Mouse (Mus musculus): ENCODE results near the gene Gm9044.
"Not testable (repeated sequence)": the region's sequence is repeated elsewhere in the genome, so short reads cannot be mapped to it uniquely, and the experiment has no call there.

Gene Gm9044

GRCm38 (mm10) chr10:118332308-118332707 is at the start of gene Gm9044:
Gene Gm9044 (minus strand): TSS chr10:118332408.
- DNase-seq = not testable (repeated sequence)

DNA sequence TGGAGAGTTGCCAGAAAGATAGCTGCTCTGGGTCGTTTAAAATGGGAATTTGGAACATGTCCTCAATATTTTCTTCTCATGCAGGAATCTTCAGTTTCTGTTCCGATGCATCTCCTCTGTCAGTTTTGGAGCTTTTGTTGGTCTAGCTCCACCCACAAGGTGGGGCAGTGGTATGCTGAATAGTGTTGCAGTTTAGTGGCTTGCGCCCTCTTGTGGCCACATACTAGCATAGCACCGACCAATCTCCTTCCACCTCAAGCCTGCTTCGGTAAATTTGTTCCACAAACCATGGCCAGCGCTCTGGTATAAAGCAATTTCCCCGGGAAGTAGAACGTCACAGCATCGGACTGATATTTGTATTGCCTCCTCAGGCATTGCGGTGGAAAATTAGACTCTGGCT is 38.2 kb upstream of the Gm9044 start:
- DNase-seq = peak; percentile 81

DNA sequence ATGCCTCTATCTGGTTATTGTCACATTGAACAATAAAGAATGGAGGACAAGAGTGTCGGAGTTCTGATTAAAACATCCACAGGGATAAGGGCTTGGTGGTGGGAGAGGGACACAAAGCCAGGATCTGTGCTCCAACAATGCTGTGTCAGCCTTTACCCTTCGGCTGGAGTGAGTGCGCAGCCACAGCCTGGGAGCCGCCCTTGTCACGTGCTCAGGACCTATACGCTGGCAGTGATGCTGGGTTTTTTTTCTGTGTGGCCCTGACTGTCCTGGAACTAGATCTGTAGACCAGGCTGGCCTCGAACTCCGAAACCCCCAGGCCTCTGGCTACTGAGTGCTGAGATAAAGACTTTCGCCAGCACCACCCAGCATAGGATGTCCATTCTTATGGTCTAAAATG is 37.3 kb upstream of the Gm9044 start:
- no peak for DNase-seq

GRCm38 (mm10) chr10:118354005-118354404 is 21.8 kb upstream of the Gm9044 start, which contains the start of gene Gm9049:
Gene Gm9049 (minus strand): TSS chr10:118354105.
- DNase-seq = not testable (repeated sequence)

GRCm38 (mm10) chr10:118348579-118348978 is 16.4 kb upstream of the Gm9044 start, which contains the start of gene Gm9048:
Gene Gm9048 (minus strand): TSS chr10:118348679.
- DNase-seq = not testable (repeated sequence)

DNA sequence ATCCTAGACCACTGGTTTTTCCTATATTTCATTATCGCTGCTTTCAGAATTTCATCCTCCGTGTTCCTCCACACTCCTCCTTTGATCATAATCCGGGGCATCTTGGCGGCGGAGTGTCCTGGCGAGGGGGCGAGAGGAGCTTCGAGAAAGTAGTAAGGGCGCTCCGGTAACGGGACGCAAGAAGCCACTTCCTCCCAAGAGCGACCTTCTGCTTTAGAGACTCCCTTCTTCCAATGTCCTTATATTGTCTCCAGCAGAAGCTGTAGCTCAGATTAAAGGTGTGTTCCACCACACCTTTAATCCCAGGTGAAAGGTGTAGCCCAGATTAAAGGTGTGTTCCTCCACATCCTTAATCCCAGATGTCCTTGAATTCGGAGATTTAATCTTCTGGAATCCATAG is 10.9 kb upstream of the Gm9044 start, which contains the start of gene Gm9046:
Gm9046 (minus strand) TSS at position 101 of the 400 bp plus-strand sequence.
- not testable (repeated sequence) for DNase-seq

DNA sequence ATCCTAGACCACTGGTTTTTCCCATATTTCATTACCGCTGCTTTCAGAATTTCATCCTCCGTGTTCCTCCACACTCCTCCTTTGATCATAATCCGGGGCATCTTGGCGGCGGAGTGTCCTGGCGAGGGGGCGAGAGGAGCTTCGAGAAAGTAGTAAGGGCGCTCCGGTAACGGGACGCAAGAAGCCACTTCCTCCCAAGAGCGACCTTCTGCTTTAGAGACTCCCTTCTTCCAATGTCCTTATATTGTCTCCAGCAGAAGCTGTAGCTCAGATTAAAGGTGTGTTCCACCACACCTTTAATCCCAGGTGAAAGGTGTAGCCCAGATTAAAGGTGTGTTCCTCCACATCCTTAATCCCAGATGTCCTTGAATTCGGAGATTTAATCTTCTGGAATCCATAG is 5.5 kb upstream of the Gm9044 start, which contains the start of gene Gm9045:
Gm9045 (minus strand) TSS at position 101 of the 400 bp plus-strand sequence.
- DNase-seq = not testable (repeated sequence)

DNA sequence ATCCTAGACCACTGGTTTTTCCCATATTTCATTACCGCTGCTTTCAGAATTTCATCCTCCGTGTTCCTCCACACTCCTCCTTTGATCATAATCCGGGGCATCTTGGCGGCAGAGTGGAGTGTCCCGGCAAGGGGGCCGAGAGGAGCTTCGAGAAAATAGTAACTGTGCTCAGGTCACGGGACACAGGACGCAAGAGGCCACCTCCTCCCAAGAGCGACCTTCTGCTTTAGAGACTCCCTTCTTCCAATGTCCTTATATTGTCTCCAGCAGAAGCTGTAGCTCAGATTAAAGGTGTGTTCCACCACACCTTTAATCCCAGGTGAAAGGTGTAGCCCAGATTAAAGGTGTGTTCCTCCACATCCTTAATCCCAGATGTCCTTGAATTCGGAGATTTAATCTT is 5.3 kb downstream of the Gm9044 start, which contains the start of gene Gm9040:
Gm9040 (minus strand) TSS at position 101 of the 400 bp plus-strand sequence.
- not testable (repeated sequence) for DNase-seq

DNA sequence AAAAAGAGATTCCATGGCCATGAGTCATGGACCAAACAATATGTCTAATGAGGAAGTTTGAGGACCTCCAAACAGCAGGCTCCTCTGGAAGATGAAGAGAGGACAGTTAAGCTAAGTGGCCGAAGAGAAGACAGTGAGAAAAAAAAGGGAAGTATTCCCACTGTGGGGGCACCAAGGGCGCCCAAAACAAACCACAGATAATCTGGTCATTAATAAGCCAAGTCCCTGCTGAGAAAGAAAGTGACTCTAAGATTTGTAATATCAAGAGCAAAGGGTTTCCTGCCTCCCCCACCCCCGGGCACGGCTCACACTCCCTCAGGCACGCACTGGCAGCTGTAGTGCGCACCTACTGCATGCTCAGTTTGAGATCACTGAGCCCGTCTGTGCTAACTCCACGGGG is 13.2 kb downstream of the Gm9044 start:
- DNase-seq = no peak

DNA sequence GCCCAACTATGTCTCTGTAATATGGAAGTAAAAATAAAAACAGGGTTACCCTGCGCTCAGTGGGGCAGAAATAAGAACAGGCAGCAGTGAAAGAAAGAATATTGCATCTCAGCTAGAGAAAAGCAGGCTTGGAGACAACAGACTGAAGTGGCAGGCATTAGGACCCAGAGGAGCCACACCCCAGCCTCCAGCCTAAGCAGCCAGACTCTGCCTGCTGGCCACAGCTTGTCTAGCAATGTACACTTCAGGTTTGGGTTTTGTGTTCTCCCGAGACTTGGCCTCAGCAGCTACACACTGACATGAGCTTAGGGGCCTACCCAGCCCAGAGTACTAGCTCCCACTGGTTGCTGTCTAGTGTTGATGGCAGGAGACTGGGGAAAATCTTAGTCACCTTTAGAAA is 30.1 kb downstream of the Gm9044 start:
- not testable (repeated sequence) for DNase-seq

GRCm38 (mm10) chr10:118294938-118295337 is 37.3 kb downstream of the Gm9044 start, which contains the start of gene Iltifb:
Gene Iltifb (minus strand): TSS chr10:118295038.
- DNase-seq = no peak

DNA sequence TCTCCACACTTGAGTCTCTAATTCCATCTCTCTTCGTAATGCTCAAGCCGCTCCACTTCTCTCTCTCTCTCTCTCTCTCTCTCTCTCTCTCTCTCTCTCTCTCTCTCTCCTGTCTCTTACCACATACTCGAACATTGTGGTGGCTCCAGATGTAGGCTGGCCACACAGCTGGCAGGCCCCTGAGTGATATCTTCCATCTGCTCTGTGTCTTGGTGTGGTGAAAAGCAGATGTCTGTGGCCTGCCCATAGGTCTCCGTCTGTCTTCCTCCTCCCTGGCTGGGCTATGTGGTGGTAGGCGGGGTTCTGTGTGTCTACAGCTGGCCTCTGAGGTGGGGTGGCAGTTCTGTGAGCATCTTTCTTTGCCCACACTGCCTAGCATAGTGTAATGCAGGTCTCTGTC is 49.2 kb downstream of the Gm9044 start:
- not testable (repeated sequence) for DNase-seq

DNA sequence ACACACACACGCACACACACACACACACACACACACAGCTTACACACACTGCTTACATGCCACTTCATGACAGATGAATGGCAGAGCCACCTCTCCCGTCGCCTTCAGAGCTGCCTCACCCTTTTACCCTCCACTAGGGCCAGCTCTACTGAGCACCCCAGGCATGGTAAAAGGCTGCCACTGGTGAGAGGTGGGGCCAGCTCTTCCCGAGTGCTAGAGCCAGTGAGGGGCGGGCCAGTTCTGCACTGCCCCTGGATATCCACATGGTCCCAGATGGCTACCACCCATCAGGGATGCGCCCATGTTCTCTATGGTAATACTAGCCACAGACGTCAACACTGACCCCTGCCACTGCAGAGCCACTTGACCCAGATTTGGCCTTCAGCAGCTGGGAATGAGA is 49.6 kb downstream of the Gm9044 start:
- DNase-seq = not testable (repeated sequence)
